Mouse (Mus musculus): ENCODE measurements around the gene Gm17949. TPM values are rescaled to one million over a fixed set of nuclear protein-coding genes. Genes with fewer than 3 reads are reported as not detected.
"Not testable (repeated sequence)": the region's sequence is repeated elsewhere in the genome, so short reads cannot be mapped to it uniquely, and the experiment has no call there.

Gm17949 gene
- polyA plus RNA-seq, 1 experiment from 2014 or later, result not detected

DNA sequence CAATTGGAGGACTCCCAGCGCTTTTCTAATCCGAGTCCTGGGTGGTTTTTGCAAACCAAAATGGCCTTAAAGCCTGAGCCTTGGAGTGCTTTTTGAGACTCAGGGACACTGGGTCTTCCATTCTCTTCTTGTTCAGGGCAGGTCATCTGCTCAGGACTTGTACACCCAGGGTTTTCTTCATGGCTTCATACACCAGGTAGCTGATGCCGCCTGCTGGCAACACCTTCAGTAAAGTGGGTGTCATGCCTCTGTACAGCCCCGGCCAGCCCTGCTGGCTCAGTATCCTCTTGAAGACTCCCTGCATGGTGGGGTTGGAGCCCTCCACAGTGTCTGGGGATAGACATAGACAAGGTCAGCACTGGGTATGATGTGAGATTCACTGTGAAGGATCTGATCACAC lies 21.6 kb downstream of the Gm17949 start:
- no peaks in the 10 kb centered on the region for H3K9me3 ChIP-seq (replicated peaks; ENCODE audit: control insufficient read depth, low read length)
- H3K9ac ChIP-seq (replicated peaks; ENCODE audit: low read length), result no peak overlapping the region
- H3K36me3 ChIP-seq (replicated peaks; ENCODE audit: control insufficient read depth, insufficient read depth, low read depth, low read length), result peaks cover 2% of the 10 kb centered on the region
- no peak overlapping the region for H3K4me3 ChIP-seq (ENCODE audit: low read depth, low read length)
- no peaks in the 10 kb centered on the region for H3K27me3 ChIP-seq (ENCODE audit: control insufficient read depth, insufficient read depth, low read length)
- 87% methylated on average over 4 of the region's 4 CpGs for WGBS
- no peaks in the 10 kb centered on the region for H3K4me1 ChIP-seq (ENCODE audit: control insufficient read depth, insufficient read depth, low read length)
- no peak overlapping the region for H3K27ac ChIP-seq (replicated peaks; ENCODE audit: low read depth, low read length)
- ATAC-seq (replicated peaks; ENCODE audit: insufficient number of reproducible peaks, low FRiP score, low TSS enrichment, low read depth) (no peak), DNase-seq (ENCODE audit: low spot score) (no peak)
- H3K4me2 ChIP-seq (ENCODE audit: low read depth, low read length), result peak overlapping the region; percentile 25; the same call in 1 of the 2 replicates

DNA sequence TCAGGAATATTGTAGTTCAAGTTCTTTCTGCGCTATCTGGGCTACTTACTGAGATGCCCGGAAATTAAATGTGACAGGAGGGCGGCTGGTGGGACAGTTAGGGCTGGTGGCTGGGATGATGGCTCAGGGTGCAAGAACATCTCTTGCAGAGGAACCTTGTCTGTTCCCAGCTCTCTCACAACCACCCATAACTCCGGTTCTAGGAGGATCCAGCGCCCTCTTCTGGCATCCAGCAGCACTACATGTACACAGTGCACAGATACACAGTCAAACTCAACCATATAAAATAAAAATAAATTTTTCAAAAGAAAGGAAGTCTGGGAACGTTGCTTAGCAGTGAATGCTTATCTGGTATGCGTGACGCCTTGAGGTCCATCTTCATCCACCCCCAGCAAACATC lies 27.7 kb downstream of the Gm17949 start:
- Histone ChIP-seq H3K9ac (replicated peaks; ENCODE audit: low read length) (no peak overlapping the region), H3K27ac (replicated peaks; ENCODE audit: low read depth, low read length) (no peak overlapping the region), H3K27me3 (ENCODE audit: control insufficient read depth, insufficient read depth, low read length) (no peaks in the 10 kb centered on the region), H3K4me2 (ENCODE audit: low read depth, low read length) (no peak overlapping the region), H3K9me3 (replicated peaks; ENCODE audit: control insufficient read depth, low read length) (no peaks in the 10 kb centered on the region), H3K36me3 (replicated peaks; ENCODE audit: control insufficient read depth, insufficient read depth, low read depth, low read length) (no peaks in the 10 kb centered on the region), H3K4me1 (ENCODE audit: control insufficient read depth, insufficient read depth, low read length) (no peaks in the 10 kb centered on the region), H3K4me3 (ENCODE audit: low read depth, low read length) (no peak overlapping the region)
- DNase-seq (ENCODE audit: low spot score) (no peak), ATAC-seq (replicated peaks; ENCODE audit: insufficient number of reproducible peaks, low FRiP score, low TSS enrichment, low read depth) (no peak)
- WGBS, result 39% methylated on average over 8 of the region's 8 CpGs

DNA sequence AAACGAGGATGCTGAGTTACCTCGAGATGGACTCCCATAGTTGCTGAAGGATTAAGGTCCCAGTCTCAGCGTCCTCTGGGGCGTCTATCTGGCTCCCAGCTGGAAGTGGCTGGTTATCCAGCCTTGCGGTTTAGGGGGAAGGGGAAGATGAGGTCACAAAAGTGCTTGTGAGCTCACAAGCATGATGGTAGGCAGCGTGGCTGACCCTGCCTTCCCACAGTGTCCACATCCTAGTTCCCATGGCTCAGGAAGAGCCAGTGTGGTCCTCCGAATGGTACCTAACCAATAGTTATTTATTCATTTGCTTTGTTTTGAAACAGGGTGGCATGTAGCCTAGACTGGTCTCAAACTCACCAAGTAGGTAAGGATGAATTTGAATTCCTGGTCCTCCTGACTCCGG lies 30.3 kb downstream of the Gm17949 start, which contains the start of gene Slc25a41:
Slc25a41 (minus strand) TSS at position 101 of the 400 bp plus-strand sequence.
- ATAC-seq (replicated peaks; ENCODE audit: insufficient number of reproducible peaks, low FRiP score, low TSS enrichment, low read depth), result no peak
- 72% methylated on average over 8 of the region's 8 CpGs for WGBS

DNA sequence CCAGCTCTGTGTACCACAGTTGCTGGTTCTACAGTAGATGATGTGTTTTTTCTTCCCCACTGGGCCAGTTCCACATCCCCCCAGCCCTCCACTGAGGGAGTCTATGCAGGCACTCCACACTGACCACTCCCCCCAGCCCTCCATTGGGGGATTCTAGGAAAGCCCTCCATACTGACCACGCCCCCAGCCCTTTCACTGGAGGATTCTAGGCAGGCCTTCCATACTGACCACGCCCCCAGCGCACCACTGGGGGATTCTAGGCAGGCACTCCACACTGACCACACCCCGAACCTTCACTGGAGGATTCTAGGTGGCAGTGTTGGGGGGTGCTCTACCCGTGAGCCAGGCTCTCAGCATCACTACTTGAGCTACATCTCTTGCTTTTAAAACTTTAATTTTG lies 36.1 kb downstream of the Gm17949 start:
- Histone ChIP-seq H3K4me1 (ENCODE audit: control insufficient read depth, insufficient read depth, low read length) (no peaks in the 10 kb centered on the region), H3K27ac (replicated peaks; ENCODE audit: low read depth, low read length) (no peak overlapping the region), H3K27me3 (ENCODE audit: control insufficient read depth, insufficient read depth, low read length) (no peaks in the 10 kb centered on the region), H3K36me3 (replicated peaks; ENCODE audit: control insufficient read depth, insufficient read depth, low read depth, low read length) (no peaks in the 10 kb centered on the region; the same call in 1 of the 2 replicates), H3K4me2 (ENCODE audit: low read depth, low read length) (no peak overlapping the region), H3K4me3 (ENCODE audit: low read depth, low read length) (no peak overlapping the region), H3K9ac (replicated peaks; ENCODE audit: low read length) (no peak overlapping the region), H3K9me3 (replicated peaks; ENCODE audit: control insufficient read depth, low read length) (no peaks in the 10 kb centered on the region)
- WGBS, result 33% methylated on average over 5 of the region's 5 CpGs
- ATAC-seq (replicated peaks; ENCODE audit: insufficient number of reproducible peaks, low FRiP score, low TSS enrichment, low read depth) (no peak), DNase-seq (ENCODE audit: low spot score) (no peak)

More for the DNA sequence above, 30.3 kb downstream of the Gm17949 start, which contains the start of gene Slc25a41:
- no peaks in the 10 kb centered on the region for H3K4me1 ChIP-seq (ENCODE audit: control insufficient read depth, insufficient read depth, low read length)
- no peaks in the 10 kb centered on the region for H3K9me3 ChIP-seq (replicated peaks; ENCODE audit: control insufficient read depth, low read length)
- no peaks in the 10 kb centered on the region for H3K36me3 ChIP-seq (replicated peaks; ENCODE audit: control insufficient read depth, insufficient read depth, low read depth, low read length)
- no peak within 1 kb of the TSS for H3K4me2 ChIP-seq (ENCODE audit: low read depth, low read length)
- H3K4me3 ChIP-seq (ENCODE audit: low read depth, low read length), result no peak within 1 kb of the TSS
- no peak within 1 kb of the TSS for H3K9ac ChIP-seq (replicated peaks; ENCODE audit: low read length)
- H3K27me3 ChIP-seq (ENCODE audit: control insufficient read depth, insufficient read depth, low read length), result no peaks in the 10 kb centered on the region
- no peak for DNase-seq (ENCODE audit: low spot score)
- H3K27ac ChIP-seq (replicated peaks; ENCODE audit: low read depth, low read length), result no peak within 1 kb of the TSS

DNA sequence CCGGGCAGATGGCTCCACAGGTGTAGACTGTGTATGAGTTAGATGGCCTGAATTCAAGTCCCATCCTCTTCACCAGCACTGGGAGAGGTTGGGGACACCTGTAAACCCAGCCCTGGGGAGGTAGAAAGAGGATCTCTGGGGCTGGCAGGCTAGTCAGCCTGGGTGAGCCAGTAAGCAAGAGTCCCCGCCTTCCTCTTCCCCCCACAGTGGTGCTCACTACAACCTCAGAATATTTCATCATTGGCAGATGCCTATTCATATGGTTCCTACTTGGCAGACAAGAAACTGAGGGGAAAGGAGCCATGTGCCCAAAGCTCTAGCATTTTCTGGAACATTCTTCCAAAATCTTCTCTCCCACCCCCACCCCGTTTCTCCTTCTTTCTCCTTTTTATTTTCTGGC lies 37.5 kb downstream of the Gm17949 start:
- WGBS, result 94% methylated on average over 3 of the region's 3 CpGs
- Histone ChIP-seq H3K9me3 (replicated peaks; ENCODE audit: control insufficient read depth, low read length) (no peaks in the 10 kb centered on the region), H3K4me1 (ENCODE audit: control insufficient read depth, insufficient read depth, low read length) (no peaks in the 10 kb centered on the region), H3K27ac (replicated peaks; ENCODE audit: low read depth, low read length) (no peak overlapping the region), H3K36me3 (replicated peaks; ENCODE audit: control insufficient read depth, insufficient read depth, low read depth, low read length) (no peaks in the 10 kb centered on the region; the same call in 1 of the 2 replicates), H3K4me3 (ENCODE audit: low read depth, low read length) (no peak overlapping the region), H3K4me2 (ENCODE audit: low read depth, low read length) (no peak overlapping the region), H3K9ac (replicated peaks; ENCODE audit: low read length) (no peak overlapping the region), H3K27me3 (ENCODE audit: control insufficient read depth, insufficient read depth, low read length) (no peaks in the 10 kb centered on the region)
- no peak for ATAC-seq (replicated peaks; ENCODE audit: insufficient number of reproducible peaks, low FRiP score, low TSS enrichment, low read depth)
- DNase-seq (ENCODE audit: low spot score), result no peak

DNA sequence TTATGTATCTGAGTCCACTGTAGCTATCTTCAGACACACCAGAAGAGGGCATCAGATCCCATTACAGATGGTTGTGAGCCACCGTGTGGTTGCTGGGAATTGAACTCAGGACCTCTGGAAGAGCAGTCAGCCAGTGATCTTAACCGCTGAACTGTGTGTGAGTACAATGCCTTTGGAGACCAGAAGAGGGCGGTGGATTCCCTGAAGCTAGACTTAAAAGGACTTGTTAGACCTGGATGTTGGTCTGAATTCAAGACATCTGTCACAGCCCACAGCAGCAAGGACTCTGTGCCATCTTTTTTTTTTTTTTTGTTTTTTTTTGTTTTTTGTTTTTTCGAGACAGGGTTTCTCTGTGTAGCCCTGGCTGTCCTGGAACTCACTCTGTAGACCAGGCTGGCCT lies 40.4 kb downstream of the Gm17949 start:
- not testable (repeated sequence) for DNase-seq (ENCODE audit: low spot score); H3K9me3 ChIP-seq (replicated peaks; ENCODE audit: control insufficient read depth, low read length); ATAC-seq (replicated peaks; ENCODE audit: insufficient number of reproducible peaks, low FRiP score, low TSS enrichment, low read depth); H3K4me3 ChIP-seq (ENCODE audit: low read depth, low read length); H3K9ac ChIP-seq (replicated peaks; ENCODE audit: low read length); H3K27me3 ChIP-seq (ENCODE audit: control insufficient read depth, insufficient read depth, low read length); H3K36me3 ChIP-seq (replicated peaks; ENCODE audit: control insufficient read depth, insufficient read depth, low read depth, low read length); H3K4me2 ChIP-seq (ENCODE audit: low read depth, low read length); H3K4me1 ChIP-seq (ENCODE audit: control insufficient read depth, insufficient read depth, low read length); H3K27ac ChIP-seq (replicated peaks; ENCODE audit: low read depth, low read length)
- 85% methylated on average over 4 of the region's 4 CpGs for WGBS

DNA sequence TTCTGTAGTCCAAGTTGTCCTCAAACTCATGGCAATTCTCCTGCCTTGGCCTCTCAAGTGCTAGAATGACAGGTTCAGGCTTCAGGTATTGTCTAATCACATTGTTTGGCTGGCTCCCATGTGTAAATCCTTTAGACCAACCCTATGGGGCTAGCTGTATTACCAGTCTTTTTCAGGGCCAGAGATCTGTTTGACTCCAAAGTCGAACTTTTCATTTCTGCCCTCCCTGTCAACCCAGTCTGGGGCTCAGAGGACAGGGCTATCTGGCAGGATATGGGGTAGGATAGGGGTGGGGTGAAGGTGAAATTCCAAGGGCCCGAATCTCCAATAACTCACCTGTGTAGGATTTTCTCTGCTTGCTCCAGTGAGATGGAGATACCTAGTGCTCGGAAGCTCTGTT lies 45.0 kb downstream of the Gm17949 start:
- no peak for DNase-seq (ENCODE audit: low spot score)
- H3K9me3 ChIP-seq (replicated peaks; ENCODE audit: control insufficient read depth, low read length), result no peaks in the 10 kb centered on the region
- WGBS, result 85% methylated on average over 3 of the region's 3 CpGs
- H3K4me1 ChIP-seq (ENCODE audit: control insufficient read depth, insufficient read depth, low read length), result no peaks in the 10 kb centered on the region
- H3K27me3 ChIP-seq (ENCODE audit: control insufficient read depth, insufficient read depth, low read length), result peaks cover 4% of the 10 kb centered on the region
- no peak overlapping the region for H3K9ac ChIP-seq (replicated peaks; ENCODE audit: low read length)
- no peaks in the 10 kb centered on the region; the same call in none of the 2 replicates for H3K36me3 ChIP-seq (replicated peaks; ENCODE audit: control insufficient read depth, insufficient read depth, low read depth, low read length)
- no peak overlapping the region for H3K4me2 ChIP-seq (ENCODE audit: low read depth, low read length)
- H3K27ac ChIP-seq (replicated peaks; ENCODE audit: low read depth, low read length), result no peak overlapping the region
- H3K4me3 ChIP-seq (ENCODE audit: low read depth, low read length), result no peak overlapping the region
- ATAC-seq (replicated peaks; ENCODE audit: insufficient number of reproducible peaks, low FRiP score, low TSS enrichment, low read depth), result no peak

DNA sequence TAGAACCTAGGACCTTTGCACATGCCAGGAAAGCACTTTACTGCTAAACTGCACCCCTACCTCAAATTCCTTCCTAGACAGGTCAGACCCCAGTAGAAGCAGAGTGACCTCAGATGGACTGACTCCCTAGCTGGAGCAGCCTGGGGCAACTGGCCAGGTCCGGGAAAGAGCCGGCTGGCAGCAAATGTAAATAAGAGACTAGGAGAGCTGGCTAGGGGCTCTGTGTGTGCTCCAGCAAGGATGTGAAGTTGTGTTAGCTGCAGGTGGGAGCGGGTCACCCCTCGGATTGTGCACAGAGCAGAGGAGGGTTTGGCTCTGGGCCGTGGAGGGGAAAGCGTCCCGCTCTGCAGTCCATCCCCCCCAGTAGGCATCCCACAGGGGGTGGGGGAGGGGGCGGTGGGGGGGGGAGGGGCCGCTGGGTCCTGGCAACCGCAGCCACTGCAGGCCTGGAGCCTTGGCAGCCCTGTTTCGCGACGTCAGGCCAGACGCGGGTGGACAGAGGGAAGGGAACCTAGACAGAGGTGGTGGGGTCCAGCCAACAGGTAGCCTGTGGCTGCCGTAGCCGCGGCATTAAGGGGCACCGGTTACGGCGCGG lies 47.7 kb downstream of the Gm17949 start, which contains the start of gene Crb3:
Crb3 (plus strand) TSS at position 215 of the 595 bp plus-strand sequence.
- DNase-seq (ENCODE audit: low spot score) (no peak), ATAC-seq (replicated peaks; ENCODE audit: insufficient number of reproducible peaks, low FRiP score, low TSS enrichment, low read depth) (no peak; the same call in 1 of the 2 replicates)
- Histone ChIP-seq H3K27ac (replicated peaks; ENCODE audit: low read depth, low read length) (no peak within 1 kb of the TSS), H3K4me3 (ENCODE audit: low read depth, low read length) (peak within 1 kb of the TSS; percentile 74), H3K4me1 (ENCODE audit: control insufficient read depth, insufficient read depth, low read length) (peaks cover 3% of the 10 kb centered on the region), H3K9me3 (replicated peaks; ENCODE audit: control insufficient read depth, low read length) (no peaks in the 10 kb centered on the region), H3K4me2 (ENCODE audit: low read depth, low read length) (peak within 1 kb of the TSS; percentile 51), H3K36me3 (replicated peaks; ENCODE audit: control insufficient read depth, insufficient read depth, low read depth, low read length) (no peaks in the 10 kb centered on the region; the same call in 1 of the 2 replicates), H3K9ac (replicated peaks; ENCODE audit: low read length) (peak within 1 kb of the TSS; percentile 67), H3K27me3 (ENCODE audit: control insufficient read depth, insufficient read depth, low read length) (peaks cover 24% of the 10 kb centered on the region)
- WGBS, result 0% methylated on average over 18 of the region's 22 CpGs

Data from embryonic facial prominence, embryonic 11.5 days (tissue).